Mouse (Mus musculus): Measurements from ENCODE around the gene Wscd2. TPM values are rescaled to one million over a fixed set of nuclear protein-coding genes. Genes with fewer than 3 reads are reported as not detected.

The Wscd2 gene
- polyA plus RNA-seq, 1 experiment from 2014 or later = 11.0 TPM

DNA sequence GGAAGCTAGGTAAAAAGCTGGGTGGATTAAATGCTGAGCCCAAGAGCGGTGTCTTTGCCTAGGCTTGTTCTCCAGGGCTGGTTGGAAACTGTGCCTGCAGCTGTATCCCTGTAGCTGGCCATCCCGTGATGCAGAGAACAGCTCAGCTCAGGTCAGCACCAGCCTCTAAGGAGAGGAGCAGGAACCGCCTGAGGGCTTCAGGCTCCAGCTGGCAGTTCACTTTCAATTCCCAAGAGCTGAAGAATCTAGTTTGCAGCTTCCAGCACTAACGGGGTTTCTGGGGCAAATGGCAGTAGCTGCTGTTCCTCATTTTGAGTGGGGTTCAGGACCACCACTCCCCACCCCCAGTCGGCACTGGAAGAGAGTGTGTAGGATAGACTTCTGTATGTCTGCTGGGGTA is 51.1 kb downstream of the Wscd2 start:
- Histone ChIP-seq H3K4me3 (no peak overlapping the region), H3K36me3 (no peaks in the 10 kb centered on the region), H3K27me3 (no peaks in the 10 kb centered on the region; the same call in none of the 2 replicates), H3K4me2 (no peak overlapping the region), H3K27ac (no peak overlapping the region), H3K9me3 (no peaks in the 10 kb centered on the region), H3K4me1 (peaks cover 4% of the 10 kb centered on the region; the same call in 1 of the 2 replicates), H3K9ac (no peak overlapping the region)
- 37% methylated on average over 5 of the region's 5 CpGs for WGBS
- no peak for ATAC-seq (ENCODE audit: insufficient number of reproducible peaks, low FRiP score, low TSS enrichment, low read depth)

DNA sequence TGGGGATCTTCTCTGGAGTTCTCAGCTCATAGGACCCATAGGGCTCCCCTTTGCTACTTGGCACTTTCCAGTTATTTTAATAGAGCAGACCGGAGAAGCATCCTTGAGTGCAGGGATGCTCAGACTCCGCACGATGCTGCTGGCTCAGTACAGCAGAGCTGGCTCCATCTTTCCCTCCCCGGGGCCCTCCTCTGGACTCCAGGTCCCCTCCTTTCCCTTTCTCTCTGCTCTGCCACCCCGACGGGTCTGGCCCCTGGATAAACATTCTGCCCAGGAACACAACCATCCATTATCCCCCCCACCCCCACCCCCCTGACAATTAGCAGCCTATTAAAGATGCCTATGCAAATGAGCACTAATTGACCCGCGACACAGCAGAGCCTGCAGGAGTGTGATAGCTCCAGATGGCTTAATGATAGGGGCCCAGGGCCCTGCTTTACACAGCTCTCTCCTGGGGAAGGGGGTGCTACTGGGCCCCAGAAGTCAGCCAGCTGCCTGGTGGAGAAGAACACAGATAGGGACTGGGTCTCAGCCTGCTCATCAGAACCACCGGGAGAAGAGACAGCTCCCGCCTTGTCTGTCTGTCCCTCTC is 52.8 kb downstream of the Wscd2 start:
- no peak overlapping the region for H3K4me3 ChIP-seq
- no peaks in the 10 kb centered on the region; the same call in none of the 2 replicates for H3K27me3 ChIP-seq
- H3K9me3 ChIP-seq = no peaks in the 10 kb centered on the region
- no peak for ATAC-seq (ENCODE audit: insufficient number of reproducible peaks, low FRiP score, low TSS enrichment, low read depth)
- H3K4me1 ChIP-seq = no peaks in the 10 kb centered on the region
- no peaks in the 10 kb centered on the region for H3K36me3 ChIP-seq
- 29% methylated on average over 10 of the region's 10 CpGs for WGBS
- H3K27ac ChIP-seq = no peak overlapping the region
- H3K9ac ChIP-seq = no peak overlapping the region
- no peak overlapping the region for H3K4me2 ChIP-seq

DNA sequence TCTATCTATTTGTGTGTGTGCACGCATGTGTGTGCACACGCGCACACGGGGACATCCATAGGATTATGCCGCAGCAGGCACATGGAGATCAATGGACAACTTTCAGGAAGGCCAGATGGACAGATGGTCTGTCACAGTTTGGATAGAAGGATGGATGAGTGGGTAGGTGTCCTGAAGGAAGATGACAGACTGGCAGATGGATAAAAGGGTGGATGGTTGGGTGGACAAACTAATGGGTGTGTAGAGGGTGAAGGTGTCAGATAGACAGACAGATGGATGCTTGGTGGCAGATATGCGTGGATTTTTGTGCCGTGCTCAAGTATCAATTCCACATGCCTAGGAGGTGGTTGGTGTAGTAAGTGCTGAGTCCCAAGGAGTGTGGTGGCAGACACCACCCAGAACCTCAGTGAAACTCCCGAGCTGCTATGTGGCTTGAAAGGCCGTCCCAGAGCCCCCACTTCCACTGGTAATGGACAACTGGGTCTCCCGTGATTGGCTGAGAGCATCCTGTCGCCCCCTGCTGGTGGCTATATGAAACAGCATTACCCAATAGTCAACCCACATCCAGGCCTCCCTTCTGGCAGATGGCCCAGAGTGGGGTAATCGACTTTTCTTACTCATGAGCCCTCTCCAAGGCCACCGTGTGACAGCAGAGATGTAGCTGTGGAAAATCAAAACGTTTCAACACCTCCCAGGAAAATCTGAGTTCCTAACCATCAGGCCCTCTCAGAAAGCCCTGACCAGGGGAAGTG is 58.0 kb downstream of the Wscd2 start:
- no peaks in the 10 kb centered on the region for H3K9me3 ChIP-seq
- H3K4me3 ChIP-seq = no peak overlapping the region
- H3K9ac ChIP-seq = no peak overlapping the region
- WGBS = 56% methylated on average over 14 of the region's 14 CpGs
- H3K4me2 ChIP-seq = no peak overlapping the region
- no peaks in the 10 kb centered on the region for H3K36me3 ChIP-seq
- H3K27ac ChIP-seq = no peak overlapping the region
- H3K27me3 ChIP-seq = peaks cover 21% of the 10 kb centered on the region
- peaks cover 25% of the 10 kb centered on the region for H3K4me1 ChIP-seq
- no peak for ATAC-seq (ENCODE audit: insufficient number of reproducible peaks, low FRiP score, low TSS enrichment, low read depth)

DNA sequence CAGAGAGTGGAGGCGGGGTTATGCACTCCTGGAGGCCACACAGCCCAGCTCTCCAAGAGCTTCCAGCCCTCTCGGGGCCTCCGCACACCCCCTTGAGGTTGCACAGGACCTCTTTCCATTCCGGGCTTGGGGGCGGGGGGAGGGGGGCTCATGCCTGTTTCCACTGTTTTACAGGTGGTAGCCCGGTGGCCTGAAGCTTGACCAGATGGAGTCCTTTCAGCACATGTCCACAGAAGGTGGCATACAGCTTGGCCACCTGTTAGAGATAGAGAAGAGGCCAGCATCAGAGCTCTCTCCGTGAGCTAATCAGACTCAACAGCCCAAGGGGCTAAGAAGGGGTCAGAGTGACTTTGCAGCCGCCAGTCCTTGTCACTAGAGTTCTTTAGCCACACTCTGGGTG is 60.1 kb downstream of the Wscd2 start:
- H3K4me3 ChIP-seq = no peak overlapping the region
- H3K27me3 ChIP-seq = peaks cover 32% of the 10 kb centered on the region
- no peak overlapping the region for H3K4me2 ChIP-seq
- H3K27ac ChIP-seq = no peak overlapping the region
- ATAC-seq (ENCODE audit: insufficient number of reproducible peaks, low FRiP score, low TSS enrichment, low read depth) = no peak
- no peak overlapping the region for H3K9ac ChIP-seq
- no peaks in the 10 kb centered on the region for H3K9me3 ChIP-seq
- WGBS = 58% methylated on average over 8 of the region's 8 CpGs
- no peaks in the 10 kb centered on the region for H3K36me3 ChIP-seq
- H3K4me1 ChIP-seq = peaks cover 38% of the 10 kb centered on the region

DNA sequence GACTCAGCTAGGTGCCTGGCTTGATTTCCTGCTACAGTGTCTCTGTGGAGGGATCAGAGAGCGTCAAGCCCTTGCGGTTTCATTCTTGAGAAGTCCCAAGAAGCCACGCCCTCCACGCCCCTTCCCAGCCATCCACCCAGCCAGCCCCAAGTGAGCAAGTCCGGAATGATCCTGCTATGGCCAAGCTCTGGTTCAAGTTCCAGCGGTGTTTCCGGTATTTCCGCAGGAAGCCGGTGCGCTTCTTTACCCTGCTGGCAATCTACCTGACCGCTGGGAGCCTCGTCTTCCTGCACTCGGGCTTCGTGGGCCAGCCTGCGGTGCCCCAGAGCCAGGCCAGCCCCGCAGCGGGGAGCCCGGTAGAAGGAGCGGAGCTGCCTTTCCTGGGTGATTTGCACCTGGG is 60.6 kb downstream of the Wscd2 start:
- peaks cover 33% of the 10 kb centered on the region for H3K27me3 ChIP-seq
- no peaks in the 10 kb centered on the region for H3K36me3 ChIP-seq
- H3K9me3 ChIP-seq = no peaks in the 10 kb centered on the region
- no peak overlapping the region for H3K4me3 ChIP-seq
- H3K4me1 ChIP-seq = peaks cover 38% of the 10 kb centered on the region
- 18% methylated on average over 19 of the region's 19 CpGs for WGBS
- H3K4me2 ChIP-seq = no peak overlapping the region
- no peak overlapping the region for H3K9ac ChIP-seq
- no peak overlapping the region for H3K27ac ChIP-seq
- ATAC-seq (ENCODE audit: insufficient number of reproducible peaks, low FRiP score, low TSS enrichment, low read depth) = no peak

DNA sequence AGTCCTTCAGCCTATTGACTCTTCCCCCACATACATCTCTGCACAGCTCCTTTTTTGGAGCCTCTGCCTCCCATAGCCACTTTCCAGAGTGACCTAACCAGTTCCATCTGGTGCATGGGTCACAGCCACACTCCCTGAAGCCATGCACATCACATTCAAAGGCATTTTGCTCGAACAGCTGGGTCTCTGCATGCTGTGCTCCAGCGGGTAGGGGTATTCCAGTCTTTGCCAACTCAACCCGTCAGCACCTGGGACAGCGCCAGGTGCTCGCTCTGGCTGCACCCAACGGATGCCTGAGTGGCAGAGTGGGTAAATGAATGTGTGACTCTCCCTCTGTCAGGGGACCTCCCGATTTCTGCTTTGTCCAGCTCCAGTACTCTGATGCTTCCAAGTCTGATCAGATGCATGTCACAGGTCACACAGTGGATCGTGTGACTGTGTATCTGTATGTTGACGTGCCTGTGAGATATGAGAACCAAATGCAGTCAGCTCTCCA is 63.3 kb downstream of the Wscd2 start:
- Histone ChIP-seq H3K4me3 (no peak overlapping the region), H3K9ac (no peak overlapping the region), H3K9me3 (no peaks in the 10 kb centered on the region), H3K4me2 (no peak overlapping the region), H3K27ac (no peak overlapping the region), H3K4me1 (peaks cover 35% of the 10 kb centered on the region), H3K36me3 (0 out of 2 replicates have a peak, but pooled peaks cover 3% of the 10 kb centered on the region), H3K27me3 (peaks cover 33% of the 10 kb centered on the region)
- ATAC-seq (ENCODE audit: insufficient number of reproducible peaks, low FRiP score, low TSS enrichment, low read depth) = 0 out of 2 replicates have a peak, but pooled peaks have one; percentile 21
- 7% methylated on average over 9 of the region's 9 CpGs for WGBS

DNA sequence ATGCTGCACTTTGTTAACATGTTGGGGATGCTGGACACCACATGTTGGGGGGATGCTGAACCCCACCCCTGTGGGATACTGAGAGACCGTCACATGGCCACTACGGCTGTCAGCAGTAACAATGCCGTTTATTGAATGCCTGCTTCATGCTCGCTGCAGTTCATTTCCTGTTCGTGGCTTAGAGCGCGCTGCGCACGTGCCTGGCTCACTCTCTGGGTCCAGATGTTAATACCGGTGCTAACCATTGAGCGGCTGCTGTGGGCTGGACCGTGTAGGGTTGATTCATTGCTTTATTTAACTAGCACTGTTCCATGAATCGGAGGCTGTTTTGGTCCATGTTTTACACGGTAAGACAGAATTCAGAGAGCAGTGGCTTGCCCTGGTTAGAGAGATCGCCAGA is 64.0 kb downstream of the Wscd2 start:
- no peak overlapping the region for H3K4me2 ChIP-seq
- H3K9ac ChIP-seq = no peak overlapping the region
- H3K4me3 ChIP-seq = no peak overlapping the region
- no peaks in the 10 kb centered on the region for H3K9me3 ChIP-seq
- H3K27ac ChIP-seq = no peak overlapping the region
- 35% methylated on average over 15 of the region's 15 CpGs for WGBS
- H3K27me3 ChIP-seq = peaks cover 33% of the 10 kb centered on the region
- peaks cover 35% of the 10 kb centered on the region for H3K4me1 ChIP-seq
- H3K36me3 ChIP-seq = peaks cover 7% of the 10 kb centered on the region; the same call in 1 of the 2 replicates
- ATAC-seq (ENCODE audit: insufficient number of reproducible peaks, low FRiP score, low TSS enrichment, low read depth) = no peak

DNA sequence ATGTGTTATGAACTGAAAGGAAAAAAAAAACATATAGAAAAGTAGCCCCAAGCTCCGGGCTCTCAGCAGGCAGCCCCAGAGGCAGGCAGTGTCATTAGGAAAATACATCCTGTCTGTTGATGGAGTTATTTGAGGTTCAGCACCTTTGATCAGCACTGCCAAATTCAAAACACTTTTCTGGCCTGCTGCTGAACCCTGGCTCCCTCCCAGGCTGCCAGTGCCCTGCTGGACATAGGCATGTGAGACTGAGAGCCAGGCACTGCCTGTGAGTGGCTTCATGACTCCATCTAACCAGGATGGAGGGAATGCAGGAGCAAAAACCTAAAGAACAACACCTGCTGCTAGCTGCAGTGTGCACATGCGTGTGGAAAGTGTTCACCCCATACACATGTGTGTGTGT is 64.4 kb downstream of the Wscd2 start:
- Histone ChIP-seq H3K27ac (no peak overlapping the region), H3K27me3 (peaks cover 33% of the 10 kb centered on the region), H3K4me2 (no peak overlapping the region), H3K4me3 (no peak overlapping the region), H3K9ac (no peak overlapping the region), H3K9me3 (no peaks in the 10 kb centered on the region), H3K36me3 (peaks cover 7% of the 10 kb centered on the region; the same call in 1 of the 2 replicates), H3K4me1 (peaks cover 35% of the 10 kb centered on the region)
- no peak for ATAC-seq (ENCODE audit: insufficient number of reproducible peaks, low FRiP score, low TSS enrichment, low read depth)
- 62% methylated on average over 2 of the region's 2 CpGs for WGBS

DNA sequence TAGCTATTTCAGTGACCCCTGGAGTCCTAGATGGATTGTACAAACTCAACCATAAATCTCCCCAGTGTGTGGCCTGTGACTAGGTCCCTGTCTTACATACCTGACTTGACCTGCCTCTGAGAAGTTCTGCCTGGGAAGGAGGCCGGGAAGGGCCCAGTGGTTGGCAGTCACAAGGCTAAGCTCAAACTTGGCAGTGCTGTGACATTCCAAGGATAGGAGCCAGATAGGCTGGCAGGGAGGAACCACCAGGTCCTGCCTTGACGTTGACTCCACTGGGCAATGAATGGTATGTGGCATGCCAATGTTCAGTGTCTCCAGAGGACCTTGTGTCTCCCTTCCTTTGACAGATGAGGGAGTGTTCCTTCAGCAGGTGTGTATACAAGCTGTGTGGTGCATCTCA is 65.6 kb downstream of the Wscd2 start:
- no peaks in the 10 kb centered on the region for H3K9me3 ChIP-seq
- no peak overlapping the region for H3K4me3 ChIP-seq
- H3K4me1 ChIP-seq = peaks cover 31% of the 10 kb centered on the region
- WGBS = 48% methylated on average over 2 of the region's 2 CpGs
- H3K9ac ChIP-seq = no peak overlapping the region
- H3K36me3 ChIP-seq = peaks cover 7% of the 10 kb centered on the region; the same call in 1 of the 2 replicates
- no peak overlapping the region for H3K27ac ChIP-seq
- H3K27me3 ChIP-seq = peaks cover 23% of the 10 kb centered on the region
- no peak for ATAC-seq (ENCODE audit: insufficient number of reproducible peaks, low FRiP score, low TSS enrichment, low read depth)
- no peak overlapping the region for H3K4me2 ChIP-seq

DNA sequence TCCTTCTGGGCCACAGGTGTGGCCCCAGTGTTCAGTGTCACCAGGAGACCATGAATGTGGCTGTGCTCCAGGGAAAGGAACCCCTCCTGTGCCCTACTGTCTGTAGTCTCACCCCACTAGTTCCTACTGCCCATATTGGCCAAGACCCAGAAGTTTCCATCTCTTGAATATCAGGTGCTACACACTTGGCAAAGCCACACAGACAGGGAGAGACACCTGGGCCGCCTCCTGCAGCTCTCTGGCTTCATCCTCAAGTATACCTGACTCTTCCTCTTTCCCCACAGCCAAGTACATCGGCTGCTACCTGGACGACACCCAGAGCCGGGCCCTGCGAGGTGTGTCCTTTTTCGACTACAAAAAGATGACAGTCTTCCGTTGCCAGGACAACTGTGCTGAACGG is 67.9 kb downstream of the Wscd2 start:
- Histone ChIP-seq H3K9ac (no peak overlapping the region), H3K4me3 (no peak overlapping the region), H3K27me3 (peaks cover 12% of the 10 kb centered on the region), H3K4me2 (no peak overlapping the region), H3K27ac (no peak overlapping the region), H3K36me3 (peaks cover 7% of the 10 kb centered on the region; the same call in 1 of the 2 replicates), H3K4me1 (peaks cover 13% of the 10 kb centered on the region), H3K9me3 (no peaks in the 10 kb centered on the region)
- 88% methylated on average over 8 of the region's 8 CpGs for WGBS
- no peak for ATAC-seq (ENCODE audit: insufficient number of reproducible peaks, low FRiP score, low TSS enrichment, low read depth)

DNA sequence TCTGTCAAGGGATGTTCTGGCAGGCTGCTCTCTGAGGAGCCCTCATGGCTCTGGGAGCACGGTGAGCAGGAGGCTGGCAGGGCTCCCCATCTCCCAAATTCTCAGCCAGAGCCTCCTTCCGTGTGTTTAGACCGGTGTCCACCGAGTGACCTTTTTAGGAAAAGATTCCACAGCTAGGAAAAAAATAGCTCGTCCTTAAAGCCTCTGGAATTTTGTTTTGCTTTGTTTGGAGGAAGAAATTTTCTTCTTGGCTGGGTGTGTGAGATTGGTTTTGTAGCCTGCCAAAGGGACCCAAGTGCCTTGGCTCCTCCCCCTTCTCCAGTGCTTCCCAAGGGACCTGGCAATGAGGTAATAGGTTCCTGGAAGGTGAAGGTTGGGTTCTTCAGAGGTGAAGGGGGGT is 69.5 kb downstream of the Wscd2 start:
- ATAC-seq (ENCODE audit: insufficient number of reproducible peaks, low FRiP score, low TSS enrichment, low read depth) = no peak
- 73% methylated on average over 5 of the region's 5 CpGs for WGBS

DNA sequence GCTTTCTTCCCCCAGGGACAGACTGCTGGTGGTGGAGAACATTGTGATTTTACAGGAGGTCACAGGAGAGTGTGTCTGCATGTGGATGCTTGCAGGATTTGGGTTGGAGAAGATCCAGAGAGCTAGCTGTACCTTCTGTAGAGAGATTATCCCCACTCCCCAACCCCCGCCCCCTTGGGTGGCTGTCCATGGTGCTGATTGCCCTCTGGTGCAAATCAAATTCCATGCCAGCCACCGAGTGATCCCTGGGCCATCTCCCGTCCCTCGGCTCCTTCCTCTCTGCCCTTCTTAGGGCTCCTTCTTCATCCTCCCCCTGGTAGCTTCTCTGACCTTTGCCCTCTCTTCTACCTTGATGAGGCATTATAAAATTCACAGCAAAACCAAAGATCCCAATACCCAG is 74.3 kb downstream of the Wscd2 start:
- Histone ChIP-seq H3K27me3 (no peaks in the 10 kb centered on the region), H3K9ac (no peak overlapping the region), H3K4me3 (no peak overlapping the region), H3K27ac (no peak overlapping the region), H3K36me3 (no peaks in the 10 kb centered on the region), H3K9me3 (no peaks in the 10 kb centered on the region), H3K4me1 (no peaks in the 10 kb centered on the region), H3K4me2 (no peak overlapping the region)
- ATAC-seq (ENCODE audit: insufficient number of reproducible peaks, low FRiP score, low TSS enrichment, low read depth) = no peak
- 20% methylated on average over 4 of the region's 4 CpGs for WGBS

More for the DNA sequence above, 69.5 kb downstream of the Wscd2 start:
- Histone ChIP-seq H3K4me1 (no peaks in the 10 kb centered on the region), H3K9me3 (no peaks in the 10 kb centered on the region), H3K4me3 (no peak overlapping the region), H3K36me3 (peaks cover 7% of the 10 kb centered on the region; the same call in 1 of the 2 replicates), H3K9ac (no peak overlapping the region), H3K27ac (no peak overlapping the region), H3K4me2 (no peak overlapping the region), H3K27me3 (0 out of 2 replicates have a peak, but pooled peaks cover 4% of the 10 kb centered on the region)
